Mouse (Mus musculus) forebrain, embryonic 15.5 days (tissue): ENCODE data around the gene C2cd4d. TPM values are rescaled to one million over a fixed set of nuclear protein-coding genes. Genes with fewer than 3 reads are reported as not detected.

ENCODE experiments used
- ATAC-seq: fragments of 200-750 bp; cut with Nextera tagmentation; replicated peaks from 2 replicates; pipeline ENCODE4 v1.8.0; 2017; ENCODE audit warnings: mild to moderate bottlenecking, moderate TSS enrichment, moderate library complexity
- H3K27ac ChIP-seq: fragments of 300-500 bp; sonication (generic); replicated peaks from 2 replicates; pipeline ENCODE4 v1.5.1; 2015; ENCODE audit warnings: mild to moderate bottlenecking, inconsistent platforms
- H3K27me3 ChIP-seq: fragments of 300-500 bp; sonication (generic); 2 replicates; pipeline ENCODE4 v1.6.1; 2015; ENCODE audit warnings: inconsistent platforms
- H3K36me3 ChIP-seq: fragments of 300-500 bp; sonication (generic); 2 replicates; pipeline ENCODE4 v1.6.1; 2015; ENCODE audit warnings: mild to moderate bottlenecking, inconsistent platforms
- H3K4me1 ChIP-seq: fragments of 300-500 bp; sonication (generic); 2 replicates; pipeline ENCODE4 v1.6.1; 2015; ENCODE audit warnings: inconsistent platforms
- H3K4me2 ChIP-seq: fragments of 300-500 bp; sonication (generic); replicated peaks from 2 replicates; pipeline ENCODE4 v1.6.1; 2015; ENCODE audit warnings: mild to moderate bottlenecking, inconsistent platforms
- H3K4me3 ChIP-seq: fragments of 300-500 bp; sonication (generic); 2 replicates; pipeline ENCODE4 v1.5.1; 2015; ENCODE audit warnings: mild to moderate bottlenecking, inconsistent platforms
- H3K9ac ChIP-seq: fragments of 300-500 bp; sonication (generic); replicated peaks from 2 replicates; pipeline ENCODE4 v1.6.1; 2015; ENCODE audit warnings: mild to moderate bottlenecking, inconsistent platforms
- H3K9me3 ChIP-seq: fragments of 300-500 bp; sonication (generic); 2 replicates; pipeline ENCODE4 v1.6.1; 2016; ENCODE audit warnings: inconsistent platforms
- WGBS: fragments of 180-500 bp; shearing (Covaris S2); methylation state at CpG from one replicate; pipeline ENCODE4 v1.1.7; 2015; ENCODE audit warnings: mixed read lengths; 5-methylcytosine and 5-hydroxymethylcytosine counted together
- polyA plus RNA-seq: library from polyadenylated mRNA; unstranded; fragments of >200 nt; fragmentation: Nextera tagmentation; extraction: Ambion mirVana; gene quantifications from 2 replicates; pipeline ENCODE4 v1.2.1, GENCODE M21; 2015

C2cd4d gene
- polyA plus RNA-seq, 1 experiment from 2014 or later = 1.3 TPM

DNA sequence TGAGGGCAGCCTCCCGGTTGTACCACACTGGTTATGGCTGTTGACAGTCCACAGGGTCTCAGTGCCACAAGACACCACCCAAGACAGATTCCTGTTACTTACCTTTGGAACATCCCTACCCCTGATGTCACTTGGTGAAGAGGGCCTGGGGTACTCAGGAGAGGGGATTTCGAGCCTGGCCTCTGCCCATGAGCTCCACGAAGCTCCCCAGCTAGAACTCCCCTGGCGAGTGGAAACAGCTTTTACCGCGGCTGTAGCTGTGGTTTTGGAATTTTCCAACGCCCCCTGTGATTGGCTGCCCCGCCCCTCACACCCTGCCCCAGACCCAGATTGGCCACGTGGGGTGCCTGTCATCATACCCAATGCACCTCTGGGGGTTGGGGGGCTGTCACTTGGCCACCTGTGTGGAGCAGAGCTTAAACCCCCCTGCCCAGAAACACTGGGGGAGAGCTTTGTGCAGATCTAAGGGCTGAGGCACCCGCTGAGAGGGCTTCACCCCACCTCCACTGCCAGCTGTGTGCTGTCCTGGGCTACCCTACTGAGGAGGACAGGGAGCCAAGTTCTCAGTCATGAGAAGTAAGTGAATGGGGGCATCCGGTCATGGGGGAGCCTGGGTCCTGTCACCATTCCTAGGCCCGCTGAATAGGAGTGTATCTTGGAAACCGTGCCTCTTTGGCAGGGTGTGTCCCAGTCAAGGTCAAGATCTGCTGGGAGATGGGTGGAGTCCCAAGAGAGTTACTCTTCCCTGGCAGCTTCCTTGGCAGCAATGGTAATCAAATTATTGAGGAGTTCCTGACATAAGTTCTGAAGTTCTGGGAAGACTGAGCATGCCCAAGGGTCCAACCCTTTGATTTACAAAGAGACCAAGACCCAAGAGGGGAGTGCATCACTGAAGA lies 15.0 kb downstream of the C2cd4d start:
- Histone ChIP-seq H3K27me3 (no peaks in the 10 kb centered on the region), H3K36me3 (no peaks in the 10 kb centered on the region), H3K4me1 (peaks cover 20% of the 10 kb centered on the region), H3K4me2 (no peak overlapping the region), H3K9me3 (no peaks in the 10 kb centered on the region), H3K4me3 (no peak overlapping the region), H3K27ac (no peak overlapping the region), H3K9ac (no peak overlapping the region)
- no peak for ATAC-seq
- 26% methylated on average over 13 of the region's 13 CpGs for WGBS

DNA sequence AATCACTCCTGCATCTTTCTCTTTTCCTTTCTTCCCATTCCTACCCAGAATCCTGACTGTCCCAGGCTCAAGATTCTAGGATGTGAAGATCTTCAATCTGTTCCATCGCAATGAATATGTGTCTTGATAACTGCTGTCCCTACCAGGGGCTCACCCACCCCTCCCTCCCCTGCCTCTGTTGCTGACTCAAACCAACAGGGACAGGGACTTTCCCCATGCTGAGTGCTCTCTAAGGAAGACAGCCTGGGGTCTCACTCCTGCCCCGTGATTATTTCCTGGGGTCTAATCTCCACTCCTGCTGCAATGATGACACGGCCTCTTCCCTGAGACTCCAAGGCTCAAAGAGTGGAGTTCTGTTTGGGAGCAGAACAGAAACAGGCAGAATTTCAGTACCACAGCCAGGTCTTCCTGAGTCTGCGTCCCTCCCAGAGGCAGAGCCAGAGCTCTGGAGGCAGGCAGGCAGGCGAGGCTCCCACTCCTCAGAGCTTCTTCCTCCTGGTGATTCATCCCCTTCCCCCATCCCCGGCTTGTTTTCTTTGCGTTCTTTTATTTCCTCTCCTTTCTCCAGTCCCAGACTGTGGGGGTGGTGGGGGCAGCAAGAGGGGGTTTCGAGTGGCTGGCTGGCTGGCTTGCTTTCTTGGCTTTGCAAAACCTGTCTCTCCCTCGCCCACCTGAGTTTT lies 17.7 kb downstream of the C2cd4d start:
- WGBS = 20% methylated on average over 9 of the region's 9 CpGs

DNA sequence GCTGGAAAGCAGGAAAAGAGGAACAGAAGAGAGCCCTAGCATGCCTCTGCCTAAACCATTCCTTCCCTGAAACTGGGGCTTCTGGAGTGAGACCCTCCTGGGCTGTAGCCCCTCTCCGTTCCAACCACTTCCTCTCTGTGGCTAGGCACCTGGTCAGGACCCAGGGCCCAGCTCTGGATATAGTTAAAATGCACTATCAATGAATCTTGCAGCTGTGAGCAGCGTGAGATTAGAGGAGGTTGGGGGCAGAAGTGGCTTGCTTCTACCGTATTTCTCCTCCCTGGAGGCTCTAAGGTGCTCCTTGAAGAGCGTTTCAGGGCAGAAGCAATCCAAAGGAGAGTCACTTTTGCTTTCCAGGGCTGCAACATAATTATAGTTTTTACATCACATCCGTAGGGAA lies 20.1 kb downstream of the C2cd4d start:
- no peaks in the 10 kb centered on the region for H3K4me1 ChIP-seq
- ATAC-seq = no peak
- no peaks in the 10 kb centered on the region for H3K27me3 ChIP-seq
- H3K36me3 ChIP-seq = no peaks in the 10 kb centered on the region
- no peaks in the 10 kb centered on the region for H3K9me3 ChIP-seq
- no peak overlapping the region for H3K27ac ChIP-seq
- WGBS = 85% methylated on average over 5 of the region's 5 CpGs
- no peak overlapping the region for H3K4me3 ChIP-seq
- H3K9ac ChIP-seq = no peak overlapping the region
- no peak overlapping the region for H3K4me2 ChIP-seq

More for the DNA sequence above, 17.7 kb downstream of the C2cd4d start:
- Histone ChIP-seq H3K36me3 (no peaks in the 10 kb centered on the region), H3K27ac (no peak overlapping the region), H3K27me3 (no peaks in the 10 kb centered on the region), H3K4me3 (no peak overlapping the region), H3K9me3 (no peaks in the 10 kb centered on the region), H3K4me1 (no peaks in the 10 kb centered on the region), H3K9ac (no peak overlapping the region), H3K4me2 (no peak overlapping the region)
- ATAC-seq = no peak

DNA sequence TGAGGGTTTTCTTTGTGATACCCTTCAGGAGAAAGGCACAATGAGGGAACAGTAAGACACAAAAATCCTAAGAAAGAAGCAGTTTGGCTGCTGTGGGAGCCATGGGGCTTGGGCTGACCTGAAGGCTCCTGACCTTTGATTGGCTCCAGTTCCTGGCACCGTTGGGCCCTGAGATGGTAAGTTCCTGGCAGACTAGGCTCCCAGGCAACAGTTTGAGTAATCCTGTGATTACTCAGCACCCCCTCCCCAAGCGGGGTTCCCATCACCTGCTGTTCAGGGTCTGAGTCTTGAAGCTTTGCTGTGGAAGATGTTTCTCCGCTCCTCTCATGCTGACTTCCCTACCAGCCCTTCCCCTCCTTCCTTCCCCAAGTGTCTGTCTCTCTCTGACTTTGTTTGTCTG lies 21.2 kb downstream of the C2cd4d start:
- no peaks in the 10 kb centered on the region for H3K4me1 ChIP-seq
- no peak overlapping the region for H3K27ac ChIP-seq
- no peaks in the 10 kb centered on the region for H3K9me3 ChIP-seq
- H3K27me3 ChIP-seq = no peaks in the 10 kb centered on the region
- no peak for ATAC-seq
- WGBS = 58% methylated on average over 3 of the region's 3 CpGs
- no peak overlapping the region for H3K4me3 ChIP-seq
- no peak overlapping the region for H3K4me2 ChIP-seq
- no peak overlapping the region for H3K9ac ChIP-seq
- no peaks in the 10 kb centered on the region for H3K36me3 ChIP-seq

DNA sequence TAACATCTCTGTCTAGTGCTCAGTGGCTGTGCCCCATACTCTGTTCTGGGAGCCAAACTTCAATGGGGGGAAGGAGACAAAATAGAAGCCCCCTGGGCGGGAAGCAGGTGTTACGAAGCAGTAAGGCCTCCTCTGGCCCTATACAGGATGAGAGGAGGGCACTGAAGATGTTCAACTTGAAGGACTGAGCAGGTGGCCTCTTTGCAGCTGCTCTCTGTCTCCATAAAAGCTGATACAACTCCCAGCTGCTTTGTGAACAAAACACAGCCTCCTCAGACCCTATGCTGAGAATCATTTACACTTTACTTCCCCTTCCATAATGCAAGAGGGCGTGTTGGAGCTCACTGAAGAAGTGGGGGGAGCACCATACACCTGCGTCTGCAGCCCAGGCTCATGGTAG lies 24.4 kb downstream of the C2cd4d start:
- ATAC-seq = no peak
- H3K4me3 ChIP-seq = no peak overlapping the region
- H3K9me3 ChIP-seq = no peaks in the 10 kb centered on the region
- no peak overlapping the region for H3K9ac ChIP-seq
- 70% methylated on average over 4 of the region's 4 CpGs for WGBS
- H3K27me3 ChIP-seq = no peaks in the 10 kb centered on the region
- H3K4me2 ChIP-seq = no peak overlapping the region
- H3K27ac ChIP-seq = no peak overlapping the region
- no peaks in the 10 kb centered on the region for H3K36me3 ChIP-seq
- no peaks in the 10 kb centered on the region for H3K4me1 ChIP-seq

DNA sequence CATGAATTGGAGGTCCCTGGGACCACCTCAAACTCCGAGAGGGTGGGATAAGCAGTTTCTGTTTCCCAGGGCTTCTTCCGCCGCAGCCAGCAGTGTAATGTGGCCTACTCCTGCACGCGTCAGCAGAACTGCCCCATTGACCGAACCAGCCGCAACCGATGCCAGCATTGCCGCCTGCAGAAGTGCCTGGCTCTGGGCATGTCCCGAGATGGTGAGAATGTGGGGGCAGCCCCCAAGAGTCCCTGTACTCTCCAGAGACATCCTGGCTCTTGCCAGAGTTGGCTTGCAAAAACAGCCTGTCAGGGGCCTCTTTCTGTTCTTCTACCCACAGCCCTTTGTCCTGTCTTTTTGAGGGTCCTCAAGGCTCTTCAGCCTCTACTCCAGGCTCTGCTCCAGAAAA lies 25.2 kb downstream of the C2cd4d start:
- no peak overlapping the region for H3K4me2 ChIP-seq
- no peaks in the 10 kb centered on the region for H3K36me3 ChIP-seq
- no peak for ATAC-seq
- H3K27me3 ChIP-seq = no peaks in the 10 kb centered on the region
- no peaks in the 10 kb centered on the region for H3K4me1 ChIP-seq
- H3K4me3 ChIP-seq = no peak overlapping the region
- no peaks in the 10 kb centered on the region for H3K9me3 ChIP-seq
- no peak overlapping the region for H3K9ac ChIP-seq
- WGBS = 90% methylated on average over 10 of the region's 10 CpGs
- no peak overlapping the region for H3K27ac ChIP-seq

DNA sequence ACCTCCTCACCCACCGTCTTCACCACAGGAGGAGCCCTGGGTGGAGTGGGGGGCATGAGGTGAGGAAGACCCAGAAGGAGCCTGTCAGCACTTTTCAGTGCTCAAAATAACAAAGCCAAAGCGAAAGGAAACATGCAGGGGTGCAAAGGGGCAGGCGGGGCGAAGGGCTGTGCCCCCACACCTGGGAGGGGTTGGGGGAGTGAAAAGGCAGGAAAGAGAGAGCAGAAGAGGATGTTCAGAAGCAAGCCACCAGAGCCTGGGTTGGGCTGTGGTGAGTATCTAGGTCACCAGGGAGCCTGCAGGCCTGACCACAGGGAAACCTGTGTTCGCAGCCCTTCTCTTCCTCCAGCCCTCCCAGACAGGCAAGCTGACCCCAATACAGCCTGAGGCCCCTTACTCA lies 25.8 kb downstream of the C2cd4d start:
- no peak overlapping the region for H3K27ac ChIP-seq
- H3K36me3 ChIP-seq = no peaks in the 10 kb centered on the region
- no peak for ATAC-seq
- H3K27me3 ChIP-seq = no peaks in the 10 kb centered on the region
- WGBS = 85% methylated on average over 5 of the region's 5 CpGs
- no peak overlapping the region for H3K4me2 ChIP-seq
- H3K4me3 ChIP-seq = no peak overlapping the region
- H3K9ac ChIP-seq = no peak overlapping the region
- H3K9me3 ChIP-seq = no peaks in the 10 kb centered on the region
- H3K4me1 ChIP-seq = no peaks in the 10 kb centered on the region

DNA sequence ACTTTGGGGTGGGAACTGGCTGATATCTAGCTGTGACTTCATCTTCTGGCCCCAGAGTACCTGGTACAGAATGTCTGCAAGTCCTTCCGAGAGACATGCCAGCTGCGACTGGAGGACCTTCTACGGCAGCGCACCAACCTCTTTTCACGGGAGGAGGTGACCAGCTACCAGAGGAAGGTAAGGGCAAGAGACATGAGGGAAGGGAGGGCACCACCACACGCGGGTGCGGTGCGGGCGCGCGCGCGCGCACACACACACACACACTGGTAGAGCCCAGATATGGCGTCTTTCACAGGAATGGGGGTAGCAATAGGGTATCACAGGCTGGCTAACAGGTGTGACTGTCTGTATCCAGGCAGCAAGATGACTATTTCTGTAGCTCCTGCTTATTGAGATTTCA lies 27.2 kb downstream of the C2cd4d start:
- Histone ChIP-seq H3K27ac (no peak overlapping the region), H3K9ac (no peak overlapping the region), H3K36me3 (no peaks in the 10 kb centered on the region), H3K9me3 (no peaks in the 10 kb centered on the region), H3K27me3 (no peaks in the 10 kb centered on the region), H3K4me3 (no peak overlapping the region), H3K4me2 (no peak overlapping the region), H3K4me1 (no peaks in the 10 kb centered on the region)
- 98% methylated on average over 16 of the region's 16 CpGs for WGBS
- ATAC-seq = no peak

DNA sequence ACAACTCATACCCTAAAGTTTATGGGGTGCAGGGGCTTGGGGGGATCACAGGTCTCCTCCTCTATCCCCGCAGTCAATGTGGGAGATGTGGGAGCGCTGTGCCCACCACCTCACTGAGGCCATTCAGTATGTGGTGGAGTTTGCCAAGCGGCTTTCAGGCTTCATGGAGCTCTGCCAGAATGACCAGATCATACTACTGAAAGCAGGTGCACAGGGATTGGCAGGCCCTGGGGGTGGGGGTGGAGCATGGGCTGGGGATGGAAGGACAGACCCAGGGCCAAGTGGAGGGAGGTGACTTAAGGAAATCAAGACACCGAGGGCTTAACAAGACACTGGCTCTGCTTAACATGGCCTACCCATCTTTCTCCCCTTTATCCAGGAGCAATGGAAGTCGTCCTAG lies 28.8 kb downstream of the C2cd4d start:
- Histone ChIP-seq H3K27me3 (no peaks in the 10 kb centered on the region), H3K9me3 (no peaks in the 10 kb centered on the region), H3K4me2 (no peak overlapping the region), H3K27ac (no peak overlapping the region), H3K4me1 (no peaks in the 10 kb centered on the region), H3K36me3 (no peaks in the 10 kb centered on the region), H3K9ac (no peak overlapping the region), H3K4me3 (no peak overlapping the region)
- WGBS = 84% methylated on average over 5 of the region's 5 CpGs
- ATAC-seq = no peak

DNA sequence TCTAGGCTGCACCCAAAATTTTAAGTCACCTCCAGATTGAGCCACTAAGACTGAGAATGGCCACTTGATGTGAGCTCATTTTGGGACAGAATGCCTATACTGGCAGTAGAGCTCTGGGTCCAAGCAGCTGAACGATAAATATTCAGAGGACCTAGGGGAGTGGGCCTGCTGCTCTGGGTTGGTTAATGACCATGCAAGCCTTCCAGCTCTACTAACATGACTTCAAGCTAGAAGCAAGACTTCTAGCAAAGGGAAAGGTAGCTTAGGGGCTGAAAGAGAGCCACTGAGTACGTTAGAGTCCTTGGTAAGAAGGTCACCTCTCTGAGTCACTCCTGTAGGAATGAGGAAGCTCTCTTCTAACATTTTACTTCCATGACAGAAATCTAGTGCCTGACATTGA lies 29.9 kb downstream of the C2cd4d start:
- ATAC-seq = no peak
- no peak overlapping the region for H3K27ac ChIP-seq
- no peak overlapping the region for H3K4me2 ChIP-seq
- no peaks in the 10 kb centered on the region for H3K27me3 ChIP-seq
- H3K9me3 ChIP-seq = no peaks in the 10 kb centered on the region
- no peak overlapping the region for H3K4me3 ChIP-seq
- H3K36me3 ChIP-seq = no peaks in the 10 kb centered on the region
- H3K4me1 ChIP-seq = no peaks in the 10 kb centered on the region
- 90% methylated on average over 2 of the region's 2 CpGs for WGBS
- no peak overlapping the region for H3K9ac ChIP-seq

DNA sequence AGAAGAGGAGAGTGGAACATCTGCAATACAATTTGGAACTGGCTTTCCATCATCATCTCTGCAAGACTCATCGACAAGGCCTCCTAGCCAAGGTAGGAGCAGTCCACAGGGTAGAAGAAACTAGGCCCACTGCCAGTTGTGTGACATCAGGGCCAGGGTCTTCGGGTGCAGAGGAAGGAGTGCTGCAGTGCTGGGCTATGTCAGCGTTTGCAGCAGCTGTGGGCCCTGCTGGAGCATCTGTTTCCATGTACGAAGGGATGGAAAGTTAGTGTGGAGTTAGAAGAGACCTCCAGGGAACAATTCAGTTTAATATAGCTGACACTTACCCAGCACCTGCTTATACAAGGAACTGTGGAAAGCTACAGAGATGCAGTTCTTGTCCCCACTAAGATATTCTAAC lies 30.8 kb downstream of the C2cd4d start:
- H3K9me3 ChIP-seq = no peaks in the 10 kb centered on the region
- H3K9ac ChIP-seq = no peak overlapping the region
- H3K4me1 ChIP-seq = no peaks in the 10 kb centered on the region
- no peak overlapping the region for H3K27ac ChIP-seq
- H3K4me3 ChIP-seq = no peak overlapping the region
- no peak for ATAC-seq
- no peak overlapping the region for H3K4me2 ChIP-seq
- peaks cover 4% of the 10 kb centered on the region; the same call in 1 of the 2 replicates for H3K27me3 ChIP-seq
- no peaks in the 10 kb centered on the region for H3K36me3 ChIP-seq
- 76% methylated on average over 4 of the region's 4 CpGs for WGBS

DNA sequence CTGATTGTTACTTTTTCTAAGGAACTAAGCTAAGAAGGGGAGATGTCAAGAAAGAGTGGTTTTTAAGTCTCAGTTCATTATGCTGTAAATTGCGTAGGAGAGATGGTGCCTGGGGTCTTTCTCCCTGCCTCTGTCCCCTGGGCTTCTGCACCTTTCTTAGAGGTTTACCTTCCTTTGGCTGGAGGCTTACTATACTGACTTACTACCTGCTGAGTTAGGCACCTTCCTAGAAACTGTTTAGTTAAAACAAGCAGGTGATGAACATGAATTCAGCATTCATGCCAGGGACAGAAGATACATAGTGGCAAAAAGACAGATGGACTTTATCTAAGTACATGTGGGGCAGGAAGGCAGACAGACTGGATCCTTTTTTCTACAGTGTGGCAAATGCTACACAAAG lies 34.1 kb downstream of the C2cd4d start:
- no peaks in the 10 kb centered on the region for H3K9me3 ChIP-seq
- H3K9ac ChIP-seq = no peak overlapping the region
- H3K4me3 ChIP-seq = no peak overlapping the region
- ATAC-seq = no peak
- H3K27ac ChIP-seq = no peak overlapping the region
- 78% methylated on average over 1 of the region's 1 CpGs for WGBS
- H3K27me3 ChIP-seq = peaks cover 7% of the 10 kb centered on the region; the same call in 1 of the 2 replicates
- no peaks in the 10 kb centered on the region for H3K36me3 ChIP-seq
- no peak overlapping the region for H3K4me2 ChIP-seq
- peaks cover 22% of the 10 kb centered on the region for H3K4me1 ChIP-seq
